Mouse (Mus musculus) gastrocnemius, postnatal 25 days (tissue): Measurements from ENCODE around the gene Adar. TPM values are rescaled to one million over a fixed set of nuclear protein-coding genes. Genes with fewer than 3 reads are reported as not detected.

Experiments
- DNase-seq: peaks from one replicate; pipeline ENCODE4 v3.0.0; 2022
- total RNA-seq, 2 experiments: library from RNA; stranded (reverse); gene quantifications; 1 replicate in 1 of 2; 2 replicates in 1 of 2; pipeline ENCODE4 v1.2.3; 2021

Gene Adar
- total RNA-seq, 2 experiments from 2014 or later, result 2.5 to 3.2 TPM

- DNase-seq, result peak; percentile 82
Measured at GRCm38 (mm10) chr3:89730350-89731331, 15.8 kb downstream of the Adar start.

GRCm38 (mm10) chr3:89732091-89732490 lies 17.3 kb downstream of the Adar start:
- no peak for DNase-seq

- no peak for DNase-seq
Measured at GRCm38 (mm10) chr3:89738509-89738908, 23.7 kb downstream of the Adar start.

GRCm38 (mm10) chr3:89752307-89752706 lies 37.5 kb downstream of the Adar start:
- no peak for DNase-seq

- DNase-seq, result no peak
Measured at GRCm38 (mm10) chr3:89755283-89755682, 40.5 kb downstream of the Adar start.

GRCm38 (mm10) chr3:89757851-89758250 lies 43.0 kb downstream of the Adar start:
- no peak for DNase-seq

GRCm38 (mm10) chr3:89759786-89760185 lies 45.0 kb downstream of the Adar start:
- DNase-seq, result no peak

- peak; percentile 59 for DNase-seq
Measured at GRCm38 (mm10) chr3:89764119-89764724, 49.4 kb downstream of the Adar start, which contains the start of gene Chrnb2. TSS of gene Chrnb2 (minus strand) at chr3:89764632.

GRCm38 (mm10) chr3:89769584-89769983 lies 54.8 kb downstream of the Adar start:
- DNase-seq, result no peak

- DNase-seq, result no peak
Measured at GRCm38 (mm10) chr3:89770425-89771002, 55.7 kb downstream of the Adar start.

- DNase-seq, result peak; percentile 71
Measured at GRCm38 (mm10) chr3:89772588-89772967, 57.8 kb downstream of the Adar start.

- DNase-seq, result peak; percentile 97
Measured at GRCm38 (mm10) chr3:89772968-89773709, 58.3 kb downstream of the Adar start, which contains the start of gene Ube2q1. TSS of gene Ube2q1 (plus strand) at chr3:89773616.

GRCm38 (mm10) chr3:89773740-89774211 lies 59.0 kb downstream of the Adar start:
- DNase-seq, result peak; percentile 36

- DNase-seq, result no peak
Measured at GRCm38 (mm10) chr3:89774236-89774960, 59.6 kb downstream of the Adar start.

GRCm38 (mm10) chr3:89776001-89776400 lies 61.2 kb downstream of the Adar start:
- DNase-seq, result no peak

GRCm38 (mm10) chr3:89780102-89780501 lies 65.3 kb downstream of the Adar start:
- no peak for DNase-seq

GRCm38 (mm10) chr3:89781640-89782039 lies 66.8 kb downstream of the Adar start:
- DNase-seq, result no peak

- DNase-seq, result peak; percentile 86
Measured at GRCm38 (mm10) chr3:89784991-89785753, 70.3 kb downstream of the Adar start.

- no peak for DNase-seq
Measured at GRCm38 (mm10) chr3:89786275-89786674, 71.5 kb downstream of the Adar start.

- DNase-seq, result no peak
Measured at GRCm38 (mm10) chr3:89788680-89789352, 74.0 kb downstream of the Adar start.
